25 mouse cellular contexts compared by ENCODE assay signal in the genomic region with DNA sequence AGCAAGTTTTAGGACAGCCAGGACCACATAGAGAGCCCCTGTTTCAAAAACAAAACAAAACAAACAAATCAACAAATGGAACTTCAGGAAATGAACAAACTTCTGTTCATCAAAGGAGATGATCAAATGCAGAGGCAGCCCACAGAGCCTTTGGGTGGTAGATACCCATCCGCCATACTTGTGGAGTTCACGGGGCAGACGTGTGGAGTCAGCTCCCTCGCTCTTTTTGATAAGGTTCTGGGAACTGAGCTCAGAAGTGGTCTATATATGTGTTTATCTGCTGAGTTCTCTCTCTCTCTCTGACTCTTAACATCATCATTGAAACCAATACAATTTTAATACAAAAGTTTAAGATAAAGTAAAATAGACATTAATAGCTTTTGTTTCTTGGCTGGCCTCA. TPM values are rescaled to one million over a fixed set of nuclear protein-coding genes. Genes with fewer than 3 reads are reported as not detected.
DNase-seq lines count a peak whose midpoint lies in the region; ATAC-seq lines count a peak whose summit lies in the region.
"Had no signal": no experiment of that assay in that cellular context is flagged by ENCODE, and none has a peak within 500 bp of the region (broad histone marks: within the 10 kb centered on the region; RNA-seq: fewer than 3 reads in every experiment).

No protein-coding gene starts in this region.

- no peak overlapping the region for H3K27ac ChIP-seq in liver, embryonic 11.5 days (ENCODE audit: low read depth, low read length)
- H3K27ac ChIP-seq in liver, embryonic 13.5 days: no peak overlapping the region
- H3K27ac ChIP-seq in liver, embryonic 15.5 days (replicated peaks): no peak overlapping the region
- H3K27ac ChIP-seq in midbrain, embryonic 15.5 days: no peak overlapping the region
- H3K27ac ChIP-seq: embryonic facial prominence, embryonic 13.5 days; embryonic facial prominence, embryonic 15.5 days; forebrain, embryonic 10.5 days; forebrain, embryonic 12.5 days had no signal

- H3K4me3 ChIP-seq in liver, embryonic 11.5 days (ENCODE audit: low read depth, low read length): no peak overlapping the region
- H3K4me3 ChIP-seq in liver, embryonic 13.5 days (replicated peaks): no peak overlapping the region
- H3K4me3 ChIP-seq in liver, embryonic 15.5 days (replicated peaks): no peak overlapping the region
- no peak overlapping the region for H3K4me3 ChIP-seq in midbrain, embryonic 15.5 days
- H3K4me3 ChIP-seq: embryonic facial prominence, embryonic 13.5 days; embryonic facial prominence, embryonic 15.5 days; erythroblast, embryonic 14.5 days; forebrain, embryonic 10.5 days; forebrain, embryonic 12.5 days had no signal

- peaks cover 13% of the 10 kb centered on the region for H3K4me1 ChIP-seq in liver, embryonic 11.5 days (replicated peaks; ENCODE audit: control insufficient read depth, insufficient read depth, low read length)
- H3K4me1 ChIP-seq in liver, embryonic 13.5 days (replicated peaks): peaks cover 55% of the 10 kb centered on the region
- H3K4me1 ChIP-seq in liver, embryonic 15.5 days (replicated peaks): peaks cover 48% of the 10 kb centered on the region
- H3K4me1 ChIP-seq in midbrain, embryonic 15.5 days: no peaks in the 10 kb centered on the region
- H3K4me1 ChIP-seq: embryonic facial prominence, embryonic 13.5 days; embryonic facial prominence, embryonic 15.5 days; forebrain, embryonic 10.5 days; forebrain, embryonic 12.5 days had no signal

- peak; percentile 28 for DNase-seq in c-Kit-positive CD71-positive TER-119-positive erythroid progenitor cells, embryonic 14.5 days (ENCODE audit: low spot score)
- DNase-seq in liver, embryonic 11.5 days (ENCODE audit: low spot score): no peak
- no peak for DNase-seq in liver, embryonic 13.5 days
- DNase-seq in adrenal gland, postnatal 25 days: no peak
- no peak for DNase-seq in thymus, postnatal 25 days
- DNase-seq: adrenal gland, adult 2 months; adrenal gland, postnatal 10 days; adrenal gland, postnatal 36 days; cerebellum, adult 11 months; cerebellum, adult 18-20 months; cerebellum, adult 8-10 months; cerebellum, adult 9-11 months; cerebellum, postnatal 14 days; cerebellum, postnatal 36 days; embryo, embryonic 11 days had no signal

- 58% methylated on average over 4 of the region's 4 CpGs for WGBS in liver, embryonic 11.5 days
- 23% methylated on average over 4 of the region's 4 CpGs for WGBS in liver, embryonic 13.5 days (ENCODE audit: insufficient replicate concordance)
- WGBS in liver, embryonic 15.5 days (ENCODE audit: insufficient replicate concordance): 27% methylated on average over 4 of the region's 4 CpGs
- WGBS in midbrain, embryonic 15.5 days: 91% methylated on average over 4 of the region's 4 CpGs

- no peaks in the 10 kb centered on the region for H3K36me3 ChIP-seq in liver, embryonic 11.5 days (ENCODE audit: control insufficient read depth, insufficient read depth, low read length)
- no peaks in the 10 kb centered on the region for H3K36me3 ChIP-seq in liver, embryonic 13.5 days
- no peaks in the 10 kb centered on the region for H3K36me3 ChIP-seq in liver, embryonic 15.5 days (replicated peaks)
- no peaks in the 10 kb centered on the region for H3K36me3 ChIP-seq in midbrain, embryonic 15.5 days (replicated peaks)
- H3K36me3 ChIP-seq: embryonic facial prominence, embryonic 13.5 days; embryonic facial prominence, embryonic 15.5 days; forebrain, embryonic 10.5 days; forebrain, embryonic 12.5 days had no signal

- H3K9ac ChIP-seq in liver, embryonic 11.5 days (ENCODE audit: low read depth, low read length): no peak overlapping the region
- H3K9ac ChIP-seq in liver, embryonic 13.5 days: no peak overlapping the region
- no peak overlapping the region for H3K9ac ChIP-seq in liver, embryonic 15.5 days
- H3K9ac ChIP-seq in midbrain, embryonic 15.5 days: no peak overlapping the region
- H3K9ac ChIP-seq: embryonic facial prominence, embryonic 13.5 days; embryonic facial prominence, embryonic 15.5 days; forebrain, embryonic 12.5 days had no signal

- ATAC-seq in liver, embryonic 11.5 days (replicated peaks; ENCODE audit: low FRiP score): peak; percentile 84
- peak; percentile 83 for ATAC-seq in liver, embryonic 13.5 days (ENCODE audit: low read depth)
- peak; percentile 68 for ATAC-seq in liver, embryonic 15.5 days (ENCODE audit: insufficient read depth)
- ATAC-seq in megakaryocyte, adult 5-6 weeks (ENCODE audit: poor library complexity, severe bottlenecking): no peak
- no peak for ATAC-seq in midbrain, embryonic 15.5 days (replicated peaks)
- ATAC-seq: forebrain, embryonic 14.5 days; forebrain, embryonic 16.5 days had no signal

- no peaks in the 10 kb centered on the region for H3K27me3 ChIP-seq in liver, embryonic 11.5 days (replicated peaks; ENCODE audit: control insufficient read depth, insufficient read depth, low read length)
- no peaks in the 10 kb centered on the region for H3K27me3 ChIP-seq in liver, embryonic 13.5 days
- H3K27me3 ChIP-seq in liver, embryonic 15.5 days: no peaks in the 10 kb centered on the region
- H3K27me3 ChIP-seq in midbrain, embryonic 15.5 days (replicated peaks): no peaks in the 10 kb centered on the region
- H3K27me3 ChIP-seq: embryonic facial prominence, embryonic 13.5 days; embryonic facial prominence, embryonic 15.5 days; forebrain, embryonic 12.5 days had no signal

- H3K4me2 ChIP-seq in liver, embryonic 11.5 days: no peak overlapping the region
- no peak overlapping the region for H3K4me2 ChIP-seq in liver, embryonic 13.5 days
- no peak overlapping the region for H3K4me2 ChIP-seq in liver, embryonic 15.5 days
- no peak overlapping the region for H3K4me2 ChIP-seq in midbrain, embryonic 15.5 days
- H3K4me2 ChIP-seq: embryonic facial prominence, embryonic 13.5 days; embryonic facial prominence, embryonic 15.5 days; forebrain, embryonic 12.5 days had no signal

- no peaks in the 10 kb centered on the region for H3K9me3 ChIP-seq in liver, embryonic 11.5 days (ENCODE audit: control insufficient read depth, low read length)
- H3K9me3 ChIP-seq in liver, embryonic 13.5 days (replicated peaks): no peaks in the 10 kb centered on the region
- no peaks in the 10 kb centered on the region for H3K9me3 ChIP-seq in liver, embryonic 15.5 days (replicated peaks)
- no peaks in the 10 kb centered on the region for H3K9me3 ChIP-seq in midbrain, embryonic 15.5 days
- H3K9me3 ChIP-seq: embryonic facial prominence, embryonic 13.5 days; embryonic facial prominence, embryonic 15.5 days; forebrain, embryonic 10.5 days; forebrain, embryonic 12.5 days had no signal

RNA-seq across cellular contexts. Expression of gene Coq2, which starts 46.1 kb away (rescaled TPM):
- 58.7 and 63.6 TPM in 2 replicates for polyA plus RNA-seq in liver, embryonic 11.5 days (2014; fragmentation: Nextera tagmentation; extraction: Ambion mirVana)
- polyA plus RNA-seq in liver, embryonic 13.5 days (2015; fragmentation: Nextera tagmentation; extraction: Ambion mirVana): 28.9 and 30.2 TPM in 2 replicates
- 22.8 and 24.3 TPM in 2 replicates for polyA plus RNA-seq in liver, embryonic 15.5 days (2015; fragmentation: Nextera tagmentation; extraction: Ambion mirVana)
- total RNA-seq in megakaryocyte, adult 5-6 weeks (2015): 20.9 and 21.0 TPM in 2 replicates
- 20.1 and 22.5 TPM in 2 replicates for total RNA-seq in megakaryocyte, adult 5-6 weeks (2017)
- total RNA-seq in adrenal gland, postnatal 25 days (2021): 63.0 and 65.2 TPM in 2 replicates
- polyA plus RNA-seq in midbrain, embryonic 15.5 days (2015; fragmentation: Nextera tagmentation; extraction: Ambion mirVana): 48.4 and 49.2 TPM in 2 replicates

RNA-seq across cellular contexts. Expression of gene Plac8, which starts 56.8 kb away (rescaled TPM):
- 34.0 and 34.3 TPM in 2 replicates for polyA plus RNA-seq in liver, embryonic 11.5 days (2014; fragmentation: Nextera tagmentation; extraction: Ambion mirVana)
- polyA plus RNA-seq in liver, embryonic 13.5 days (2015; fragmentation: Nextera tagmentation; extraction: Ambion mirVana): 56.3 and 58.7 TPM in 2 replicates
- polyA plus RNA-seq in liver, embryonic 15.5 days (2015; fragmentation: Nextera tagmentation; extraction: Ambion mirVana): 61.5 and 83.9 TPM in 2 replicates
- total RNA-seq in megakaryocyte, adult 5-6 weeks (2015): 1,942 and 2,045 TPM in 2 replicates
- total RNA-seq in megakaryocyte, adult 5-6 weeks (2017): 1,369 and 1,731 TPM in 2 replicates
- 5.5 and 9.6 TPM in 2 replicates for total RNA-seq in adrenal gland, postnatal 25 days (2021)
- 0.49 and 0.71 TPM in 2 replicates for polyA plus RNA-seq in midbrain, embryonic 15.5 days (2015; fragmentation: Nextera tagmentation; extraction: Ambion mirVana)

Comparison
In these comparisons a context has a peak if more than half of its experiments do, and no peak if none do; other contexts are left out.
1. ATAC-seq: peak in liver, embryonic 11.5 days (single experiment), liver, embryonic 13.5 days (single experiment) and liver, embryonic 15.5 days (single experiment); none in megakaryocyte, adult 5-6 weeks (single experiment) and midbrain, embryonic 15.5 days (single experiment).
2. RNA of gene Plac8, which starts 56.8 kb away (polyA plus RNA-seq): 61.5 to 83.9 TPM in liver, embryonic 15.5 days, 56.3 to 58.7 TPM in liver, embryonic 13.5 days and 34.0 to 34.3 TPM in liver, embryonic 11.5 days; 0.49 to 0.71 TPM in midbrain, embryonic 15.5 days; every median in the first group is over 10 times any median in the second.